Mouse (Mus musculus) neural tube, embryonic 12.5 days (tissue): ENCODE results near the gene Sdc3. TPM values are rescaled to one million over a fixed set of nuclear protein-coding genes. Genes with fewer than 3 reads are reported as not detected.

ENCODE experiments used
- ATAC-seq: fragments of 200-750 bp; cut with Nextera tagmentation; 2 replicates; pipeline ENCODE4 v1.8.0; 2017; ENCODE audit warnings: low read depth, mild to moderate bottlenecking, moderate TSS enrichment, moderate library complexity; ENCODE audit not compliant: low FRiP score
- H3K27ac ChIP-seq: fragments of 300-500 bp; sonication (generic); 2 replicates; pipeline ENCODE4 v1.5.1; 2016
- H3K27me3 ChIP-seq: fragments of 300-500 bp; sonication (generic); replicated peaks from 2 replicates; pipeline ENCODE4 v1.6.1; 2016; ENCODE audit warnings: mild to moderate bottlenecking
- H3K36me3 ChIP-seq: fragments of 300-500 bp; sonication (generic); 2 replicates; pipeline ENCODE4 v1.6.1; 2016; ENCODE audit warnings: mild to moderate bottlenecking
- H3K4me1 ChIP-seq: fragments of 300-500 bp; sonication (generic); 2 replicates; pipeline ENCODE4 v1.6.1; 2016
- H3K4me2 ChIP-seq: fragments of 300-500 bp; sonication (generic); replicated peaks from 2 replicates; pipeline ENCODE4 v1.6.1; 2016; ENCODE audit warnings: mild to moderate bottlenecking
- H3K4me3 ChIP-seq: fragments of 300-500 bp; sonication (generic); 2 replicates; pipeline ENCODE4 v1.5.1; 2016
- H3K9ac ChIP-seq: fragments of 300-500 bp; sonication (generic); 2 replicates; pipeline ENCODE4 v1.6.1; 2016; ENCODE audit warnings: mild to moderate bottlenecking
- H3K9me3 ChIP-seq: fragments of 300-500 bp; sonication (generic); 2 replicates; pipeline ENCODE4 v1.6.1; 2016; ENCODE audit warnings: mild to moderate bottlenecking
- WGBS: fragments of 180-500 bp; shearing (Covaris S2); methylation state at CpG from one replicate; pipeline ENCODE4 v1.1.7; 2016; 5-methylcytosine and 5-hydroxymethylcytosine counted together
- polyA plus RNA-seq: library from polyadenylated mRNA; unstranded; fragments of >200 nt; fragmentation: Nextera tagmentation; extraction: Ambion mirVana; gene quantifications from 2 replicates; pipeline ENCODE4 v1.2.1, GENCODE M21; 2016

Sdc3 gene
- polyA plus RNA-seq, 1 experiment from 2014 or later = 54.2 TPM

GRCm38 (mm10) chr4:130867940-130868339 is 75.6 kb downstream of the Sdc3 start:
- no peak overlapping the region for H3K4me2 ChIP-seq
- H3K4me1 ChIP-seq = peaks cover 36% of the 10 kb centered on the region
- no peaks in the 10 kb centered on the region for H3K9me3 ChIP-seq
- WGBS = 80% methylated on average over 6 of the region's 6 CpGs
- H3K9ac ChIP-seq = no peak overlapping the region
- no peak overlapping the region for H3K4me3 ChIP-seq
- no peaks in the 10 kb centered on the region for H3K36me3 ChIP-seq
- no peak overlapping the region for H3K27ac ChIP-seq
- no peak for ATAC-seq
- H3K27me3 ChIP-seq = peaks cover 55% of the 10 kb centered on the region

- H3K4me3 ChIP-seq = no peak overlapping the region
- no peaks in the 10 kb centered on the region for H3K36me3 ChIP-seq
- no peak for ATAC-seq
- no peak overlapping the region for H3K4me2 ChIP-seq
- WGBS = 65% methylated on average over 5 of the region's 5 CpGs
- no peak overlapping the region for H3K27ac ChIP-seq
- H3K9ac ChIP-seq = no peak overlapping the region
- H3K4me1 ChIP-seq = peaks cover 36% of the 10 kb centered on the region
- no peaks in the 10 kb centered on the region for H3K9me3 ChIP-seq
- H3K27me3 ChIP-seq = peaks cover 50% of the 10 kb centered on the region
Observed at GRCm38 (mm10) chr4:130868803-130869202, 76.5 kb downstream of the Sdc3 start.

- H3K4me3 ChIP-seq = no peak overlapping the region
- H3K9me3 ChIP-seq = no peaks in the 10 kb centered on the region
- no peak overlapping the region for H3K4me2 ChIP-seq
- no peak overlapping the region for H3K9ac ChIP-seq
- H3K27ac ChIP-seq = no peak overlapping the region
- 45% methylated on average over 11 of the region's 11 CpGs for WGBS
- ATAC-seq = no peak
- peaks cover 34% of the 10 kb centered on the region for H3K4me1 ChIP-seq
- no peaks in the 10 kb centered on the region for H3K36me3 ChIP-seq
- H3K27me3 ChIP-seq = peaks cover 49% of the 10 kb centered on the region
Observed at GRCm38 (mm10) chr4:130872414-130872813, 80.1 kb downstream of the Sdc3 start.

GRCm38 (mm10) chr4:130873440-130873839 is 81.1 kb downstream of the Sdc3 start:
- 85% methylated on average over 5 of the region's 5 CpGs for WGBS
- no peak for ATAC-seq

GRCm38 (mm10) chr4:130874601-130875000 is 82.3 kb downstream of the Sdc3 start:
- 32% methylated on average over 10 of the region's 10 CpGs for WGBS
- no peaks in the 10 kb centered on the region for H3K36me3 ChIP-seq
- H3K27ac ChIP-seq = no peak overlapping the region
- no peak overlapping the region for H3K9ac ChIP-seq
- peaks cover 37% of the 10 kb centered on the region for H3K27me3 ChIP-seq
- no peak for ATAC-seq
- H3K9me3 ChIP-seq = no peaks in the 10 kb centered on the region
- H3K4me1 ChIP-seq = peaks cover 37% of the 10 kb centered on the region
- no peak overlapping the region; the same call in 1 of the 2 replicates for H3K4me2 ChIP-seq
- H3K4me3 ChIP-seq = no peak overlapping the region

More at GRCm38 (mm10) chr4:130873440-130873839, 81.1 kb downstream of the Sdc3 start:
- H3K36me3 ChIP-seq = no peaks in the 10 kb centered on the region
- H3K27me3 ChIP-seq = peaks cover 39% of the 10 kb centered on the region
- no peak overlapping the region for H3K27ac ChIP-seq
- H3K9ac ChIP-seq = no peak overlapping the region
- no peaks in the 10 kb centered on the region for H3K9me3 ChIP-seq
- no peak overlapping the region for H3K4me2 ChIP-seq
- H3K4me3 ChIP-seq = no peak overlapping the region
- H3K4me1 ChIP-seq = peaks cover 34% of the 10 kb centered on the region

Other genes starting within 250 kb of the Sdc3 start
- gene Nkain1, start 218.4 kb upstream of the Sdc3 start, polyA plus RNA-seq = 12.8 and 20.1 TPM in 2 replicates
- gene Pum1, start 129.2 kb upstream of the Sdc3 start, polyA plus RNA-seq = 106 and 108 TPM in 2 replicates
- 23.0 and 25.2 TPM in 2 replicates for gene Laptm5, start 120.6 kb downstream of the Sdc3 start, polyA plus RNA-seq
- 0.29 and 0.62 TPM in 2 replicates for gene Matn1, start 151.8 kb downstream of the Sdc3 start, polyA plus RNA-seq